Mouse (Mus musculus) Patski (cell line): ENCODE data around the gene Ldhb. TPM values are rescaled to one million over a fixed set of nuclear protein-coding genes. Genes with fewer than 3 reads are reported as not detected.

Source experiments
- ATAC-seq: fragments of 100-300 bp; one replicate; pipeline ENCODE4 v1.8.0; 2021
- CTCF ChIA-PET: fragments of 350-600 bp; sonication (Branson Sonifier 250); formaldehyde crosslinking; loops from one replicate; lab custom pipeline; 2022; ENCODE audit warnings: inconsistent platforms; lab: Charles Lee
- POLR2A ChIA-PET: fragments of 350-600 bp; sonication (Branson Sonifier 250); formaldehyde crosslinking; loops from one replicate; lab custom pipeline; 2022; ENCODE audit warnings: antibody characterized with exemption, inconsistent platforms; lab: Charles Lee
- DNase-seq: peaks from one replicate; pipeline ENCODE4 v3.0.0-alpha.2; 2011; ENCODE audit warnings: low read depth, low spot score
- H3K27me3 ChIP-seq: fragments of 371-371 bp; one replicate; pipeline ENCODE4 v1.5.1; 2021
- CTCF ChIP-seq: fragments of 100-300 bp; IDR thresholded peaks from one replicate; pipeline ENCODE4 v1.5.1; 2021
- in situ Hi-C: fragments of 300-500 bp; cut with MboI; formaldehyde crosslinking; loops from 3 replicates; pipeline ENCODE4 v1.11.1; 2018; ENCODE audit warnings: low pct_unique_long_range_greater_than_20kb, mixed read lengths
- polyA plus RNA-seq: library from polyadenylated mRNA; unstranded; gene quantifications from one replicate; pipeline ENCODE4 v1.2.3, GENCODE M21; 2021

Gene Ldhb
- polyA plus RNA-seq, 1 experiment from 2014 or later: 1,843 TPM

- no peak for TF ChIP-seq CTCF
- in situ Hi-C loops: no loop called here
- CTCF ChIA-PET: interaction anchor here (0.9 kb wide), 1 partner anchor 9 kb away, joined by 3 read pairs; no protein-coding TSS in a partner anchor
Observed at GRCm38 (mm10) chr6:142453311-142453710, 54.4 kb downstream of the Ldhb start.

GRCm38 (mm10) chr6:142451381-142451780 is 56.4 kb downstream of the Ldhb start:
- ChIA-PET POLR2A (no interaction called here), CTCF (interaction anchor here (1.0 kb wide), 1 partner anchor 8 kb away, joined by 3 read pairs; no protein-coding TSS in a partner anchor)
- ATAC-seq (no peak), DNase-seq (no peak)
- in situ Hi-C loops: no loop called here
- H3K27me3 ChIP-seq: no peaks in the 10 kb centered on the region
- no peak for TF ChIP-seq CTCF

More at GRCm38 (mm10) chr6:142453311-142453710, 54.4 kb downstream of the Ldhb start:
- POLR2A ChIA-PET: interaction anchor here (0.6 kb wide), 1 partner anchor 167 kb away, joined by 3 read pairs; no protein-coding TSS in a partner anchor
- no peaks in the 10 kb centered on the region for H3K27me3 ChIP-seq
- no peak for ATAC-seq
- DNase-seq: no peak

Other genes starting within 250 kb of the Ldhb start
- gene Iapp, start 209.5 kb downstream of the Ldhb start, polyA plus RNA-seq: 0.35 TPM
- gene Slco1a5, start 185.0 kb downstream of the Ldhb start, polyA plus RNA-seq: 6.0 TPM
- 33.0 TPM for gene Pyroxd1, start 162.3 kb downstream of the Ldhb start, polyA plus RNA-seq
- 16.1 TPM for gene Recql, start 120.9 kb downstream of the Ldhb start, polyA plus RNA-seq
- gene Golt1b, start 120.7 kb downstream of the Ldhb start, polyA plus RNA-seq: 44.6 TPM
- gene Spx, start 94.5 kb downstream of the Ldhb start, polyA plus RNA-seq: 0.06 TPM
- gene Gys2, start 34.8 kb downstream of the Ldhb start, polyA plus RNA-seq: not detected
- gene Kcnj8, start 63.7 kb upstream of the Ldhb start, polyA plus RNA-seq: not detected
- gene Abcc9, start 194.4 kb upstream of the Ldhb start, polyA plus RNA-seq: not detected
- gene Cmas, start 248.7 kb upstream of the Ldhb start, polyA plus RNA-seq: 42.5 TPM